Mouse (Mus musculus): ENCODE data around the gene Krt36. TPM values are rescaled to one million over a fixed set of nuclear protein-coding genes. Genes with fewer than 3 reads are reported as not detected.

The Krt36 gene
- polyA plus RNA-seq, 1 experiment from 2014 or later, result 0.30 TPM

GRCm38 (mm10) chr11:100124901-100125300 is 19.5 kb upstream of the Krt36 start:
- Histone ChIP-seq H3K9me3 (ENCODE audit: control insufficient read depth, low read length) (no peaks in the 10 kb centered on the region), H3K36me3 (ENCODE audit: control insufficient read depth, insufficient read depth, low read length) (no peaks in the 10 kb centered on the region), H3K27ac (replicated peaks) (peak overlapping the region; percentile 24; the same call in 1 of the 2 replicates), H3K9ac (ENCODE audit: low read length) (no peak overlapping the region), H3K4me1 (replicated peaks; ENCODE audit: control insufficient read depth, insufficient read depth) (no peaks in the 10 kb centered on the region), H3K4me3 (ENCODE audit: low read depth, low read length) (no peak overlapping the region), H3K27me3 (ENCODE audit: control insufficient read depth, insufficient read depth, low read length) (no peaks in the 10 kb centered on the region), H3K4me2 (replicated peaks; ENCODE audit: low read depth) (no peak overlapping the region)
- ATAC-seq (ENCODE audit: low FRiP score, low TSS enrichment) (no peak), DNase-seq (ENCODE audit: low spot score) (no peak)
- 56% methylated on average over 7 of the region's 7 CpGs for WGBS
- no peak for TF ChIP-seq EP300 (optimal IDR thresholded peaks at IDR 0.05)
- TF ChIP-seq CTCF (IDR thresholded peaks at IDR 0.05; ENCODE audit: low read depth), result no peak

GRCm38 (mm10) chr11:100121466-100121865 is 16.0 kb upstream of the Krt36 start, which contains the start of gene Krt13:
Gene Krt13 (minus strand): TSS chr11:100121566.
- WGBS, result 71% methylated on average over 3 of the region's 3 CpGs
- H3K4me2 ChIP-seq (replicated peaks; ENCODE audit: low read depth), result peak within 1 kb of the TSS; percentile 17; the same call in 1 of the 2 replicates
- H3K4me3 ChIP-seq (ENCODE audit: low read depth, low read length), result peak within 1 kb of the TSS; percentile 10; the same call in 1 of the 2 replicates
- H3K9me3 ChIP-seq (ENCODE audit: control insufficient read depth, low read length), result no peaks in the 10 kb centered on the region
- no peaks in the 10 kb centered on the region for H3K4me1 ChIP-seq (replicated peaks; ENCODE audit: control insufficient read depth, insufficient read depth)
- no peak for DNase-seq (ENCODE audit: low spot score)
- TF ChIP-seq EP300 (optimal IDR thresholded peaks at IDR 0.05), result no peak
- TF ChIP-seq CTCF (IDR thresholded peaks at IDR 0.05; ENCODE audit: low read depth), result no peak
- H3K27me3 ChIP-seq (ENCODE audit: control insufficient read depth, insufficient read depth, low read length), result no peaks in the 10 kb centered on the region
- peak within 1 kb of the TSS; percentile 43 for H3K9ac ChIP-seq (ENCODE audit: low read length)
- ATAC-seq (ENCODE audit: low FRiP score, low TSS enrichment), result no peak
- H3K27ac ChIP-seq (replicated peaks), result peak within 1 kb of the TSS; percentile 53
- H3K36me3 ChIP-seq (ENCODE audit: control insufficient read depth, insufficient read depth, low read length), result no peaks in the 10 kb centered on the region

- Histone ChIP-seq H3K4me2 (replicated peaks; ENCODE audit: low read depth) (0 out of 2 replicates have a peak overlapping the region, but pooled peaks have one; percentile 3), H3K4me1 (replicated peaks; ENCODE audit: control insufficient read depth, insufficient read depth) (no peaks in the 10 kb centered on the region), H3K9me3 (ENCODE audit: control insufficient read depth, low read length) (no peaks in the 10 kb centered on the region), H3K36me3 (ENCODE audit: control insufficient read depth, insufficient read depth, low read length) (no peaks in the 10 kb centered on the region), H3K9ac (ENCODE audit: low read length) (peak overlapping the region; percentile 18; the same call in 1 of the 2 replicates), H3K27me3 (ENCODE audit: control insufficient read depth, insufficient read depth, low read length) (no peaks in the 10 kb centered on the region), H3K4me3 (ENCODE audit: low read depth, low read length) (0 out of 2 replicates have a peak overlapping the region, but pooled peaks have one; percentile 10), H3K27ac (replicated peaks) (peak overlapping the region; percentile 53)
- ATAC-seq (ENCODE audit: low FRiP score, low TSS enrichment) (no peak), DNase-seq (ENCODE audit: low spot score) (no peak)
- TF ChIP-seq CTCF (IDR thresholded peaks at IDR 0.05; ENCODE audit: low read depth) (no peak), EP300 (optimal IDR thresholded peaks at IDR 0.05) (no peak)
- WGBS, result 57% methylated on average over 5 of the region's 5 CpGs
Observed at GRCm38 (mm10) chr11:100120331-100120730, 14.9 kb upstream of the Krt36 start.

- no peak overlapping the region for H3K4me2 ChIP-seq (replicated peaks; ENCODE audit: low read depth)
- H3K9ac ChIP-seq (ENCODE audit: low read length), result no peak overlapping the region
- peak overlapping the region; percentile 71 for H3K27ac ChIP-seq (replicated peaks)
- peak; percentile 93 for ATAC-seq (ENCODE audit: low FRiP score, low TSS enrichment)
- H3K4me3 ChIP-seq (ENCODE audit: low read depth, low read length), result no peak overlapping the region
- H3K27me3 ChIP-seq (ENCODE audit: control insufficient read depth, insufficient read depth, low read length), result no peaks in the 10 kb centered on the region
- no peak for TF ChIP-seq EP300 (optimal IDR thresholded peaks at IDR 0.05)
- TF ChIP-seq CTCF (IDR thresholded peaks at IDR 0.05; ENCODE audit: low read depth), result no peak
- WGBS, result 38% methylated on average over 2 of the region's 2 CpGs
- DNase-seq (ENCODE audit: low spot score), result peak; percentile 77
- H3K4me1 ChIP-seq (replicated peaks; ENCODE audit: control insufficient read depth, insufficient read depth), result no peaks in the 10 kb centered on the region
- no peaks in the 10 kb centered on the region for H3K9me3 ChIP-seq (ENCODE audit: control insufficient read depth, low read length)
- no peaks in the 10 kb centered on the region for H3K36me3 ChIP-seq (ENCODE audit: control insufficient read depth, insufficient read depth, low read length)
Observed at GRCm38 (mm10) chr11:100113742-100114029, 8.3 kb upstream of the Krt36 start.

GRCm38 (mm10) chr11:100112935-100113741 is 7.7 kb upstream of the Krt36 start:
- Histone ChIP-seq H3K36me3 (ENCODE audit: control insufficient read depth, insufficient read depth, low read length) (no peaks in the 10 kb centered on the region), H3K4me1 (replicated peaks; ENCODE audit: control insufficient read depth, insufficient read depth) (no peaks in the 10 kb centered on the region), H3K27ac (replicated peaks) (peak overlapping the region; percentile 71), H3K9me3 (ENCODE audit: control insufficient read depth, low read length) (no peaks in the 10 kb centered on the region), H3K9ac (ENCODE audit: low read length) (no peak overlapping the region), H3K4me2 (replicated peaks; ENCODE audit: low read depth) (no peak overlapping the region), H3K4me3 (ENCODE audit: low read depth, low read length) (no peak overlapping the region), H3K27me3 (ENCODE audit: control insufficient read depth, insufficient read depth, low read length) (no peaks in the 10 kb centered on the region)
- ATAC-seq (ENCODE audit: low FRiP score, low TSS enrichment) (peak; percentile 43), DNase-seq (ENCODE audit: low spot score) (no peak)
- WGBS, result 62% methylated on average over 11 of the region's 11 CpGs
- peak; percentile 51 for TF ChIP-seq CTCF (IDR thresholded peaks at IDR 0.05; ENCODE audit: low read depth)
- no peak for TF ChIP-seq EP300 (optimal IDR thresholded peaks at IDR 0.05)

Measured in stomach, postnatal 0 days (tissue).